Mouse (Mus musculus) embryonic facial prominence, embryonic 12.5 days (tissue): ENCODE results near the gene Slc25a21. TPM values are rescaled to one million over a fixed set of nuclear protein-coding genes. Genes with fewer than 3 reads are reported as not detected.

Experiments used
- ATAC-seq: fragments of 200-750 bp; cut with Nextera tagmentation; 2 replicates; pipeline ENCODE4 v1.8.0; 2017; ENCODE audit not compliant: insufficient number of reproducible peaks, insufficient read depth, low FRiP score, low TSS enrichment
- H3K27ac ChIP-seq: fragments of 300-500 bp; sonication (generic); 2 replicates; pipeline ENCODE4 v1.5.1; 2016; ENCODE audit warnings: mild to moderate bottlenecking
- H3K27me3 ChIP-seq: fragments of 300-500 bp; sonication (generic); 2 replicates; pipeline ENCODE4 v1.6.1; 2016; ENCODE audit warnings: mild to moderate bottlenecking, moderate library complexity
- H3K36me3 ChIP-seq: fragments of 300-500 bp; sonication (generic); 2 replicates; pipeline ENCODE4 v1.6.1; 2016; ENCODE audit warnings: mild to moderate bottlenecking
- H3K4me1 ChIP-seq: fragments of 300-500 bp; sonication (generic); 2 replicates; pipeline ENCODE4 v1.6.1; 2016
- H3K4me2 ChIP-seq: fragments of 300-500 bp; sonication (generic); replicated peaks from 2 replicates; pipeline ENCODE4 v1.6.1; 2016; ENCODE audit warnings: mild to moderate bottlenecking, moderate library complexity
- H3K4me3 ChIP-seq: fragments of 300-500 bp; sonication (generic); 2 replicates; pipeline ENCODE4 v1.5.1; 2016; ENCODE audit warnings: mild to moderate bottlenecking
- H3K9ac ChIP-seq: fragments of 300-500 bp; sonication (generic); 2 replicates; pipeline ENCODE4 v1.6.1; 2016; ENCODE audit warnings: mild to moderate bottlenecking, moderate library complexity
- H3K9me3 ChIP-seq: fragments of 300-500 bp; sonication (generic); 2 replicates; pipeline ENCODE4 v1.6.1; 2016; ENCODE audit warnings: mild to moderate bottlenecking, moderate library complexity
- WGBS: fragments of 180-500 bp; shearing (Covaris S2); methylation state at CpG from one replicate; pipeline ENCODE4 v1.1.7; 2016; 5-methylcytosine and 5-hydroxymethylcytosine counted together
- polyA plus RNA-seq: library from polyadenylated mRNA; unstranded; fragments of >200 nt; fragmentation: Nextera tagmentation; extraction: Ambion mirVana; gene quantifications from 2 replicates; pipeline ENCODE4 v1.2.1, GENCODE M21; 2016

Gene Slc25a21
- polyA plus RNA-seq, 1 experiment from 2014 or later, result 1.1 TPM

- Histone ChIP-seq H3K36me3 (no peaks in the 10 kb centered on the region), H3K4me1 (peaks cover 5% of the 10 kb centered on the region), H3K9me3 (no peaks in the 10 kb centered on the region), H3K27ac (no peak overlapping the region), H3K4me2 (no peak overlapping the region), H3K9ac (no peak overlapping the region), H3K27me3 (no peaks in the 10 kb centered on the region), H3K4me3 (no peak overlapping the region)
- 28% methylated on average over 5 of the region's 5 CpGs for WGBS
- ATAC-seq, result no peak
Measured at GRCm38 (mm10) chr12:57179465-57180188, 17.6 kb downstream of the Slc25a21 start.

- no peak for ATAC-seq
- Histone ChIP-seq H3K27me3 (no peaks in the 10 kb centered on the region), H3K4me1 (peaks cover 5% of the 10 kb centered on the region), H3K4me2 (no peak overlapping the region), H3K4me3 (no peak overlapping the region), H3K9ac (no peak overlapping the region), H3K27ac (no peak overlapping the region), H3K9me3 (no peaks in the 10 kb centered on the region), H3K36me3 (no peaks in the 10 kb centered on the region)
Measured at GRCm38 (mm10) chr12:57178818-57179217, 18.5 kb downstream of the Slc25a21 start.

GRCm38 (mm10) chr12:57163294-57163693, 34.0 kb downstream of the Slc25a21 start:
- Histone ChIP-seq H3K4me3 (no peak overlapping the region), H3K27me3 (no peaks in the 10 kb centered on the region), H3K9ac (no peak overlapping the region), H3K4me1 (no peaks in the 10 kb centered on the region), H3K4me2 (no peak overlapping the region), H3K9me3 (no peaks in the 10 kb centered on the region), H3K36me3 (no peaks in the 10 kb centered on the region), H3K27ac (no peak overlapping the region)
- WGBS, result 61% methylated on average over 2 of the region's 2 CpGs
- ATAC-seq, result no peak

- Histone ChIP-seq H3K4me3 (no peak overlapping the region), H3K9me3 (no peaks in the 10 kb centered on the region), H3K4me2 (no peak overlapping the region), H3K27ac (no peak overlapping the region), H3K4me1 (no peaks in the 10 kb centered on the region), H3K36me3 (no peaks in the 10 kb centered on the region), H3K9ac (no peak overlapping the region), H3K27me3 (no peaks in the 10 kb centered on the region)
- WGBS, result 65% methylated on average over 3 of the region's 3 CpGs
- no peak for ATAC-seq
Measured at GRCm38 (mm10) chr12:57162840-57163239, 34.4 kb downstream of the Slc25a21 start.

- Histone ChIP-seq H3K4me3 (no peak overlapping the region), H3K27ac (no peak overlapping the region), H3K4me1 (no peaks in the 10 kb centered on the region), H3K36me3 (no peaks in the 10 kb centered on the region), H3K9me3 (no peaks in the 10 kb centered on the region), H3K4me2 (no peak overlapping the region), H3K9ac (no peak overlapping the region), H3K27me3 (no peaks in the 10 kb centered on the region)
- ATAC-seq, result no peak
- 77% methylated on average over 6 of the region's 6 CpGs for WGBS
Measured at GRCm38 (mm10) chr12:57159904-57160303, 37.4 kb downstream of the Slc25a21 start.

GRCm38 (mm10) chr12:57158266-57158665, 39.0 kb downstream of the Slc25a21 start:
- H3K27ac ChIP-seq, result no peak overlapping the region
- H3K9me3 ChIP-seq, result no peaks in the 10 kb centered on the region
- H3K4me1 ChIP-seq, result no peaks in the 10 kb centered on the region
- 42% methylated on average over 3 of the region's 3 CpGs for WGBS
- no peaks in the 10 kb centered on the region for H3K27me3 ChIP-seq
- no peak overlapping the region for H3K4me3 ChIP-seq
- no peak for ATAC-seq
- H3K4me2 ChIP-seq, result no peak overlapping the region
- H3K9ac ChIP-seq, result no peak overlapping the region
- no peaks in the 10 kb centered on the region for H3K36me3 ChIP-seq

- Histone ChIP-seq H3K4me3 (no peak overlapping the region), H3K4me1 (peaks cover 12% of the 10 kb centered on the region), H3K27ac (peak overlapping the region; percentile 64), H3K9ac (no peak overlapping the region), H3K4me2 (no peak overlapping the region), H3K27me3 (no peaks in the 10 kb centered on the region), H3K9me3 (no peaks in the 10 kb centered on the region), H3K36me3 (no peaks in the 10 kb centered on the region)
- no peak for ATAC-seq
- WGBS, result 8% methylated on average over 1 of the region's 1 CpGs
Measured at GRCm38 (mm10) chr12:57138937-57139336, 58.3 kb downstream of the Slc25a21 start.

GRCm38 (mm10) chr12:57137809-57138208, 59.5 kb downstream of the Slc25a21 start:
- Histone ChIP-seq H3K4me1 (peaks cover 12% of the 10 kb centered on the region), H3K36me3 (no peaks in the 10 kb centered on the region), H3K9me3 (no peaks in the 10 kb centered on the region), H3K27me3 (no peaks in the 10 kb centered on the region), H3K4me3 (no peak overlapping the region), H3K4me2 (no peak overlapping the region), H3K27ac (0 out of 2 replicates have a peak overlapping the region, but pooled peaks have one; percentile 46), H3K9ac (no peak overlapping the region)
- 30% methylated on average over 2 of the region's 2 CpGs for whole genome bisulfite sequencing
- ATAC-seq, result no peak

- Histone ChIP-seq H3K9me3 (no peaks in the 10 kb centered on the region), H3K4me2 (no peak overlapping the region), H3K4me1 (peaks cover 24% of the 10 kb centered on the region), H3K4me3 (no peak overlapping the region), H3K27ac (no peak overlapping the region), H3K27me3 (no peaks in the 10 kb centered on the region), H3K36me3 (no peaks in the 10 kb centered on the region), H3K9ac (no peak overlapping the region)
- WGBS, result 11% methylated on average over 8 of the region's 8 CpGs
- no peak for ATAC-seq
Measured at GRCm38 (mm10) chr12:57118602-57119001, 78.7 kb downstream of the Slc25a21 start.

- ATAC-seq, result no peak; the same call in 1 of the 2 replicates
- no peak overlapping the region for H3K27ac ChIP-seq
- H3K36me3 ChIP-seq, result no peaks in the 10 kb centered on the region
- no peaks in the 10 kb centered on the region for H3K27me3 ChIP-seq
- H3K4me1 ChIP-seq, result peaks cover 18% of the 10 kb centered on the region
- no peak overlapping the region for H3K4me3 ChIP-seq
- H3K9me3 ChIP-seq, result no peaks in the 10 kb centered on the region
- no peak overlapping the region for H3K4me2 ChIP-seq
- H3K9ac ChIP-seq, result no peak overlapping the region
- 35% methylated on average over 10 of the region's 10 CpGs for WGBS
Measured at GRCm38 (mm10) chr12:57115516-57115915, 81.8 kb downstream of the Slc25a21 start.

- Histone ChIP-seq H3K4me3 (no peak overlapping the region), H3K27ac (no peak overlapping the region), H3K4me2 (no peak overlapping the region), H3K9ac (no peak overlapping the region), H3K9me3 (no peaks in the 10 kb centered on the region), H3K27me3 (no peaks in the 10 kb centered on the region), H3K4me1 (no peaks in the 10 kb centered on the region), H3K36me3 (no peaks in the 10 kb centered on the region)
- WGBS, result 74% methylated on average over 4 of the region's 4 CpGs
- ATAC-seq, result no peak
Measured at GRCm38 (mm10) chr12:57109363-57109762, 87.9 kb downstream of the Slc25a21 start.

- WGBS, result 88% methylated on average over 1 of the region's 1 CpGs
- Histone ChIP-seq H3K27me3 (no peaks in the 10 kb centered on the region), H3K27ac (no peak overlapping the region), H3K9me3 (no peaks in the 10 kb centered on the region), H3K9ac (no peak overlapping the region), H3K4me3 (no peak overlapping the region), H3K4me1 (no peaks in the 10 kb centered on the region), H3K4me2 (no peak overlapping the region), H3K36me3 (no peaks in the 10 kb centered on the region)
- ATAC-seq, result no peak
Measured at GRCm38 (mm10) chr12:57102322-57102721, 95.0 kb downstream of the Slc25a21 start.
